Mouse (Mus musculus) T-cell, adult 2 months (primary cell): ENCODE measurements around the gene Zfp868.
A peak's percentile ranks its signal among the peaks of the same experiment; 100 is the strongest.
"Not testable (repeated sequence)": the region's sequence is repeated elsewhere in the genome, so short reads cannot be mapped to it uniquely, and the experiment has no call there.

Experiments
- DNase-seq: peaks from one replicate; pipeline ENCODE4 v3.0.0; 2022; ENCODE audit warnings: low spot score

Gene Zfp868

GRCm38 (mm10) chr8:69625095-69625789 lies at the start of gene Zfp868:
Zfp868 (minus strand) TSS chr8:69625548.
- peak; percentile 99 for DNase-seq

GRCm38 (mm10) chr8:69665051-69665450 lies 39.7 kb upstream of the Zfp868 start:
- not testable (repeated sequence) for DNase-seq

GRCm38 (mm10) chr8:69661294-69661693 lies 35.9 kb upstream of the Zfp868 start:
- DNase-seq, result no peak

GRCm38 (mm10) chr8:69654358-69654981 lies 29.1 kb upstream of the Zfp868 start, which contains the start of gene Zfp964:
Zfp964 (plus strand) TSS chr8:69654479.
- peak; percentile 76 for DNase-seq

- no peak for DNase-seq
Measured at GRCm38 (mm10) chr8:69653808-69654357, 28.5 kb upstream of the Zfp868 start.

GRCm38 (mm10) chr8:69618078-69618477 lies 7.3 kb downstream of the Zfp868 start:
- DNase-seq, result no peak

- peak; percentile 12 for DNase-seq
Measured at GRCm38 (mm10) chr8:69614687-69615086, 10.7 kb downstream of the Zfp868 start.

- DNase-seq, result not testable (repeated sequence)
Measured at GRCm38 (mm10) chr8:69597598-69597997, 27.8 kb downstream of the Zfp868 start.

- no peak for DNase-seq
Measured at GRCm38 (mm10) chr8:69584611-69585202, 40.6 kb downstream of the Zfp868 start.

GRCm38 (mm10) chr8:69584201-69584600 lies 41.1 kb downstream of the Zfp868 start:
- DNase-seq, result not testable (repeated sequence)
